Mouse (Mus musculus): ENCODE results near the gene Echdc2. TPM values are rescaled to one million over a fixed set of nuclear protein-coding genes. Genes with fewer than 3 reads are reported as not detected.

The Echdc2 gene
- 17.6 and 20.4 TPM in 2 replicates for polyA plus RNA-seq (2014; fragmentation: Nextera tagmentation; extraction: Ambion mirVana)

GRCm38 (mm10) chr4:108165152-108165895, at the start of gene Echdc2:
Gene Echdc2 (plus strand): TSS chr4:108165437.
- 0 out of 2 replicates have a peak, but pooled peaks cover 4% of the 10 kb centered on the region for H3K27me3 ChIP-seq (replicated peaks; ENCODE audit: control insufficient read depth, insufficient read depth, low read length)
- H3K9ac ChIP-seq (ENCODE audit: low read depth, low read length) = peak within 1 kb of the TSS; percentile 57
- WGBS = under 1% methylated on average over 43 of the region's 43 CpGs
- no peaks in the 10 kb centered on the region for H3K9me3 ChIP-seq (ENCODE audit: control insufficient read depth, low read length)
- H3K36me3 ChIP-seq (ENCODE audit: control insufficient read depth, insufficient read depth, low read length) = no peaks in the 10 kb centered on the region; the same call in 1 of the 2 replicates
- ATAC-seq (replicated peaks; ENCODE audit: low FRiP score) = no peak
- peak within 1 kb of the TSS; percentile 62 for H3K4me3 ChIP-seq (ENCODE audit: low read depth, low read length)
- no peaks in the 10 kb centered on the region for H3K4me1 ChIP-seq (replicated peaks; ENCODE audit: control insufficient read depth, insufficient read depth, low read length)
- H3K4me2 ChIP-seq = peak within 1 kb of the TSS; percentile 88
- peak; percentile 71 for DNase-seq (ENCODE audit: low spot score)
- no peak within 1 kb of the TSS for H3K27ac ChIP-seq (ENCODE audit: low read depth, low read length)

GRCm38 (mm10) chr4:108116466-108116865, 48.8 kb upstream of the Echdc2 start:
- H3K27me3 ChIP-seq (replicated peaks; ENCODE audit: control insufficient read depth, insufficient read depth, low read length) = no peaks in the 10 kb centered on the region
- H3K4me1 ChIP-seq (replicated peaks; ENCODE audit: control insufficient read depth, insufficient read depth, low read length) = no peaks in the 10 kb centered on the region
- H3K27ac ChIP-seq (ENCODE audit: low read depth, low read length) = no peak overlapping the region
- WGBS = 86% methylated on average over 2 of the region's 2 CpGs
- no peak overlapping the region for H3K9ac ChIP-seq (ENCODE audit: low read depth, low read length)
- no peak overlapping the region for H3K4me2 ChIP-seq
- no peak overlapping the region for H3K4me3 ChIP-seq (ENCODE audit: low read depth, low read length)
- ATAC-seq (replicated peaks; ENCODE audit: low FRiP score) = no peak
- no peak for DNase-seq (ENCODE audit: low spot score)
- no peaks in the 10 kb centered on the region for H3K36me3 ChIP-seq (ENCODE audit: control insufficient read depth, insufficient read depth, low read length)
- no peaks in the 10 kb centered on the region for H3K9me3 ChIP-seq (ENCODE audit: control insufficient read depth, low read length)

- no peak overlapping the region for H3K27ac ChIP-seq (ENCODE audit: low read depth, low read length)
- H3K4me3 ChIP-seq (ENCODE audit: low read depth, low read length) = peak overlapping the region; percentile 57; the same call in 1 of the 2 replicates
- no peak for DNase-seq (ENCODE audit: low spot score)
- no peak overlapping the region for H3K4me2 ChIP-seq
- H3K9me3 ChIP-seq (ENCODE audit: control insufficient read depth, low read length) = no peaks in the 10 kb centered on the region
- H3K9ac ChIP-seq (ENCODE audit: low read depth, low read length) = no peak overlapping the region
- H3K27me3 ChIP-seq (replicated peaks; ENCODE audit: control insufficient read depth, insufficient read depth, low read length) = no peaks in the 10 kb centered on the region
- H3K4me1 ChIP-seq (replicated peaks; ENCODE audit: control insufficient read depth, insufficient read depth, low read length) = no peaks in the 10 kb centered on the region
- WGBS = 78% methylated on average over 8 of the region's 8 CpGs
- H3K36me3 ChIP-seq (ENCODE audit: control insufficient read depth, insufficient read depth, low read length) = no peaks in the 10 kb centered on the region
- no peak for ATAC-seq (replicated peaks; ENCODE audit: low FRiP score)
Observed at GRCm38 (mm10) chr4:108117488-108117887, 47.7 kb upstream of the Echdc2 start.

- Histone ChIP-seq H3K27me3 (replicated peaks; ENCODE audit: control insufficient read depth, insufficient read depth, low read length) (no peaks in the 10 kb centered on the region), H3K36me3 (ENCODE audit: control insufficient read depth, insufficient read depth, low read length) (no peaks in the 10 kb centered on the region), H3K9me3 (ENCODE audit: control insufficient read depth, low read length) (no peaks in the 10 kb centered on the region), H3K4me2 (peak overlapping the region; percentile 56), H3K4me1 (replicated peaks; ENCODE audit: control insufficient read depth, insufficient read depth, low read length) (no peaks in the 10 kb centered on the region), H3K4me3 (ENCODE audit: low read depth, low read length) (peak overlapping the region; percentile 57), H3K9ac (ENCODE audit: low read depth, low read length) (peak overlapping the region; percentile 46; the same call in 1 of the 2 replicates), H3K27ac (ENCODE audit: low read depth, low read length) (peak overlapping the region; percentile 35; the same call in 1 of the 2 replicates)
- ATAC-seq (replicated peaks; ENCODE audit: low FRiP score) (peak; percentile 91), DNase-seq (ENCODE audit: low spot score) (peak; percentile 92)
- 9% methylated on average over 43 of the region's 45 CpGs for WGBS
Observed at GRCm38 (mm10) chr4:108117924-108118876, 47.0 kb upstream of the Echdc2 start.

- WGBS = 81% methylated on average over 1 of the region's 1 CpGs
- H3K36me3 ChIP-seq (ENCODE audit: control insufficient read depth, insufficient read depth, low read length) = no peaks in the 10 kb centered on the region
- no peak overlapping the region for H3K9ac ChIP-seq (ENCODE audit: low read depth, low read length)
- no peak for DNase-seq (ENCODE audit: low spot score)
- H3K4me3 ChIP-seq (ENCODE audit: low read depth, low read length) = no peak overlapping the region
- ATAC-seq (replicated peaks; ENCODE audit: low FRiP score) = no peak
- no peak overlapping the region for H3K4me2 ChIP-seq
- no peaks in the 10 kb centered on the region for H3K9me3 ChIP-seq (ENCODE audit: control insufficient read depth, low read length)
- H3K27me3 ChIP-seq (replicated peaks; ENCODE audit: control insufficient read depth, insufficient read depth, low read length) = no peaks in the 10 kb centered on the region
- H3K27ac ChIP-seq (ENCODE audit: low read depth, low read length) = no peak overlapping the region
- no peaks in the 10 kb centered on the region for H3K4me1 ChIP-seq (replicated peaks; ENCODE audit: control insufficient read depth, insufficient read depth, low read length)
Observed at GRCm38 (mm10) chr4:108124104-108124503, 41.1 kb upstream of the Echdc2 start.

GRCm38 (mm10) chr4:108126260-108126659, 39.0 kb upstream of the Echdc2 start:
- H3K4me3 ChIP-seq (ENCODE audit: low read depth, low read length) = no peak overlapping the region
- H3K9ac ChIP-seq (ENCODE audit: low read depth, low read length) = no peak overlapping the region
- no peaks in the 10 kb centered on the region for H3K4me1 ChIP-seq (replicated peaks; ENCODE audit: control insufficient read depth, insufficient read depth, low read length)
- WGBS = 73% methylated on average over 4 of the region's 4 CpGs
- ATAC-seq (replicated peaks; ENCODE audit: low FRiP score) (no peak), DNase-seq (ENCODE audit: low spot score) (no peak)
- H3K27ac ChIP-seq (ENCODE audit: low read depth, low read length) = no peak overlapping the region
- H3K9me3 ChIP-seq (ENCODE audit: control insufficient read depth, low read length) = no peaks in the 10 kb centered on the region
- no peak overlapping the region for H3K4me2 ChIP-seq
- no peaks in the 10 kb centered on the region for H3K36me3 ChIP-seq (ENCODE audit: control insufficient read depth, insufficient read depth, low read length)
- H3K27me3 ChIP-seq (replicated peaks; ENCODE audit: control insufficient read depth, insufficient read depth, low read length) = no peaks in the 10 kb centered on the region

GRCm38 (mm10) chr4:108127516-108127915, 37.7 kb upstream of the Echdc2 start:
- Histone ChIP-seq H3K9me3 (ENCODE audit: control insufficient read depth, low read length) (no peaks in the 10 kb centered on the region), H3K27me3 (replicated peaks; ENCODE audit: control insufficient read depth, insufficient read depth, low read length) (no peaks in the 10 kb centered on the region), H3K4me1 (replicated peaks; ENCODE audit: control insufficient read depth, insufficient read depth, low read length) (no peaks in the 10 kb centered on the region), H3K9ac (ENCODE audit: low read depth, low read length) (no peak overlapping the region), H3K27ac (ENCODE audit: low read depth, low read length) (no peak overlapping the region), H3K4me3 (ENCODE audit: low read depth, low read length) (no peak overlapping the region), H3K36me3 (ENCODE audit: control insufficient read depth, insufficient read depth, low read length) (no peaks in the 10 kb centered on the region), H3K4me2 (no peak overlapping the region)
- ATAC-seq (replicated peaks; ENCODE audit: low FRiP score) = no peak
- WGBS = 81% methylated on average over 5 of the region's 5 CpGs
- no peak for DNase-seq (ENCODE audit: low spot score)

GRCm38 (mm10) chr4:108128339-108128738, 36.9 kb upstream of the Echdc2 start:
- no peaks in the 10 kb centered on the region for H3K36me3 ChIP-seq (ENCODE audit: control insufficient read depth, insufficient read depth, low read length)
- DNase-seq (ENCODE audit: low spot score) = no peak
- no peak overlapping the region for H3K4me3 ChIP-seq (ENCODE audit: low read depth, low read length)
- no peaks in the 10 kb centered on the region for H3K27me3 ChIP-seq (replicated peaks; ENCODE audit: control insufficient read depth, insufficient read depth, low read length)
- no peak overlapping the region for H3K27ac ChIP-seq (ENCODE audit: low read depth, low read length)
- 87% methylated on average over 2 of the region's 2 CpGs for WGBS
- H3K9me3 ChIP-seq (ENCODE audit: control insufficient read depth, low read length) = no peaks in the 10 kb centered on the region
- H3K4me1 ChIP-seq (replicated peaks; ENCODE audit: control insufficient read depth, insufficient read depth, low read length) = no peaks in the 10 kb centered on the region
- ATAC-seq (replicated peaks; ENCODE audit: low FRiP score) = no peak
- no peak overlapping the region for H3K9ac ChIP-seq (ENCODE audit: low read depth, low read length)
- H3K4me2 ChIP-seq = no peak overlapping the region

Measured in liver, embryonic 11.5 days (tissue).